Comparison of ENCODE assay signal across 8 mouse cellular contexts in the genomic region with DNA sequence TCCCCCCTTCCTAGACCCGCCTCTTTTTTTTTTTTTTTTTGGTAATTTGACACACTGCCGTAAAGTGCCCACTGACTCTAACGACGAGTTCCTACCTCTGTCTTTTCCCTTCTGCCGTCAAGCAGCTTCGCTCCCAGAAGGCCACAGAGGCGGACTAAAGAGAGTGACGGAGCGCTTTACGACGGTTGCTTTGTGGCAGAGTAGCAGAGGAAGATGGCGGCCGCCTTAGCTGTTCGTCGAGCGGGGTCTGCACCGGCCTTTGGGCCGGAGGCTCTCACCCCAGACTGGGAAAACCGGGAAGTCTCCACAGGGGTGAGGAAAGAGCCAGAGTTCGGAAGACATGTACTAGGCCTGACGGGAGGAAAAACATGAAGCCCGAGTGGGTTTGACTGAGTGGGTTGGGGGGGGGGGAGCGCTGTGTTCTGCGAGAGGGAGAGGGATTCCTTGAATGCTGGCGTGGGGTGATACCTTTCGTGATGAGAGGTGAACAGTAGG. TPM values are rescaled to one million over a fixed set of nuclear protein-coding genes. Genes with fewer than 3 reads are reported as not detected.
DNase-seq lines count a peak whose midpoint lies in the region; ATAC-seq and TF ChIP-seq lines count a peak whose summit lies in the region.

Psmb6 (plus strand) TSS at position 184 of the 495 bp plus-strand sequence.

- peaks cover 28% of the 10 kb centered on the region for H3K36me3 ChIP-seq in kidney, embryonic 14.5 days (ENCODE audit: control insufficient read depth, insufficient read depth, low read length)
- peaks cover 30% of the 10 kb centered on the region for H3K36me3 ChIP-seq in limb, embryonic 15.5 days

- DNase-seq in A20 (ENCODE audit: low read depth, low spot score), result peak; percentile 96
- peak; percentile 94 to 96 for DNase-seq in heart, adult 9 months (ENCODE audit: low spot score in 2 of 2)
- DNase-seq in monocyte, adult 2 months (ENCODE audit: low read depth in 1 of 2, low spot score in 2 of 2), result peak; percentile 77 to 78
- peak; percentile 94 to 96 for DNase-seq in spleen, postnatal 36 days (ENCODE audit: low spot score in 2 of 2)

- peak within 1 kb of the TSS; percentile 67 for H3K27ac ChIP-seq in bone marrow macrophage, adult 2 months (ENCODE audit: insufficient read depth, low read depth, low read length)
- no peak within 1 kb of the TSS for H3K27ac ChIP-seq in embryonic fibroblast, embryonic 13.5 days (ENCODE audit: insufficient read depth, low read length)
- H3K27ac ChIP-seq in kidney, embryonic 14.5 days (ENCODE audit: low read depth, low read length), result no peak within 1 kb of the TSS
- H3K27ac ChIP-seq in limb, embryonic 15.5 days, result 0 out of 2 replicates have a peak within 1 kb of the TSS, but pooled peaks have one; percentile 38

- no peak for TF ChIP-seq CTCF in bone marrow macrophage, adult 2 months (IDR thresholded peaks at IDR 0.05; ENCODE audit: low read depth, low read length)
- no peak for TF ChIP-seq CTCF in embryonic fibroblast, embryonic 13.5 days (IDR thresholded peaks at IDR 0.05; ENCODE audit: borderline replicate concordance, insufficient read depth, low read length)

- no peaks in the 10 kb centered on the region for H3K9me3 ChIP-seq in kidney, embryonic 14.5 days (ENCODE audit: control insufficient read depth, low read length)
- no peaks in the 10 kb centered on the region for H3K9me3 ChIP-seq in limb, embryonic 15.5 days

- peak within 1 kb of the TSS; percentile 80 for H3K4me3 ChIP-seq in bone marrow macrophage, adult 2 months (ENCODE audit: insufficient read depth, low read length)
- H3K4me3 ChIP-seq in embryonic fibroblast, embryonic 13.5 days (ENCODE audit: insufficient read depth, low read length), result peak within 1 kb of the TSS; percentile 97
- peak within 1 kb of the TSS; percentile 81 for H3K4me3 ChIP-seq in kidney, embryonic 14.5 days (ENCODE audit: low read length)
- peak within 1 kb of the TSS; percentile 67 for H3K4me3 ChIP-seq in limb, embryonic 15.5 days

- H3K4me2 ChIP-seq in kidney, embryonic 14.5 days (replicated peaks; ENCODE audit: low read depth, low read length), result peak within 1 kb of the TSS; percentile 51
- peak within 1 kb of the TSS; percentile 67 for H3K4me2 ChIP-seq in limb, embryonic 15.5 days

- peak; percentile 94 for ATAC-seq in kidney, embryonic 14.5 days (ENCODE audit: low FRiP score, low TSS enrichment)
- peak; percentile 92 for ATAC-seq in limb, embryonic 15.5 days (ENCODE audit: insufficient number of reproducible peaks, low FRiP score, low TSS enrichment, low read depth)

- under 1% methylated on average over 25 of the region's 26 CpGs for WGBS in kidney, embryonic 14.5 days
- under 1% methylated on average over 25 of the region's 26 CpGs for WGBS in limb, embryonic 15.5 days

- peak; percentile 68; the same call in 1 of the 2 replicates for TF ChIP-seq POLR2A in bone marrow macrophage, adult 2 months (IDR thresholded peaks at IDR 0.05; ENCODE audit: borderline replicate concordance, low read depth, low read length)
- peak; percentile 69 for TF ChIP-seq POLR2A in embryonic fibroblast, embryonic 13.5 days (IDR thresholded peaks at IDR 0.05; ENCODE audit: low read depth, low read length)

- peaks cover 38% of the 10 kb centered on the region for H3K4me1 ChIP-seq in bone marrow macrophage, adult 2 months (ENCODE audit: control insufficient read depth, insufficient read depth, low read length)
- 0 out of 2 replicates have a peak, but pooled peaks cover 5% of the 10 kb centered on the region for H3K4me1 ChIP-seq in embryonic fibroblast, embryonic 13.5 days (ENCODE audit: control insufficient read depth, insufficient read depth, low read length)
- peaks cover 5% of the 10 kb centered on the region; the same call in 1 of the 2 replicates for H3K4me1 ChIP-seq in kidney, embryonic 14.5 days (ENCODE audit: control insufficient read depth, insufficient read depth, low read length)
- H3K4me1 ChIP-seq in limb, embryonic 15.5 days, result peaks cover 17% of the 10 kb centered on the region

- no peaks in the 10 kb centered on the region for H3K27me3 ChIP-seq in kidney, embryonic 14.5 days (ENCODE audit: control insufficient read depth, insufficient read depth, low read length)
- no peaks in the 10 kb centered on the region for H3K27me3 ChIP-seq in limb, embryonic 15.5 days

- peak within 1 kb of the TSS; percentile 78 for H3K9ac ChIP-seq in kidney, embryonic 14.5 days (ENCODE audit: low read depth, low read length)
- peak within 1 kb of the TSS; percentile 58 for H3K9ac ChIP-seq in limb, embryonic 15.5 days

RNA-seq across cellular contexts. Expression of gene Psmb6, which starts in this region (rescaled TPM):
- polyA plus RNA-seq in bone marrow macrophage, adult 2 months (2012; ENCODE audit: insufficient read depth, insufficient read length, missing spikeins), result 141 and 151 TPM in 2 replicates
- 162 and 177 TPM in 2 replicates for polyA plus RNA-seq in embryonic fibroblast, embryonic 13.5 days (2011; ENCODE audit: insufficient read length, low read depth, missing spikeins)
- 823 and 914 TPM in 2 replicates for polyA plus RNA-seq in kidney, embryonic 14.5 days (2014; fragmentation: Nextera tagmentation; extraction: Ambion mirVana)
- polyA plus RNA-seq in limb, embryonic 15.5 days (2015; fragmentation: Nextera tagmentation; extraction: Ambion mirVana), result 660 and 698 TPM in 2 replicates

Comparison
In these comparisons a context has a peak if more than half of its experiments do, and no peak if none do; other contexts are left out.
1. H3K27ac ChIP-seq: peak in bone marrow macrophage, adult 2 months (single experiment) and limb, embryonic 15.5 days (single experiment); none in embryonic fibroblast, embryonic 13.5 days (single experiment) and kidney, embryonic 14.5 days (single experiment).
2. Peak in every context shown above with its lines, with median percentiles within 50 percentile points of each other: DNase-seq and H3K4me3 ChIP-seq.